Mouse (Mus musculus): Measurements from ENCODE around the gene Gm21767.
"Not testable (repeated sequence)": the region's sequence is repeated elsewhere in the genome, so short reads cannot be mapped to it uniquely, and the experiment has no call there.

Gm21767 gene

DNA sequence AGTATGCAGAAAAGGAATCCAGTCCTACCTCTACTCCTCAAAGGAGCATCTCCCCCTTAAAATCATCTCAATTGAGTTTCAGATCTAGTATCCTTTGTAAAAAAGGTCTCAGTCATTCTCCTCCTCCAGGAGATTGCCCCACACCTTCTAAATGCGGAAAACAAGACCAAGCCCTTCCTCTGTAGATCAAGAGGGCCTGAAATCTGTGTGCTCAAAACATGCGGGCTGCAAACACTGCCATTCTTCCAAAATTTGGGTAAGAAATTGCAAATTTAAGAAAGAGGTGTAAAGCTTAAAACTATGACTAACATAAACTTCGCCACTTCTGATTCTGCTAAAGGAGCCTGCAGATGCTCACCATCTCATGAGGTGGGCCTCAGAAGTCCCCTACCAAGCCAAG lies at the start of gene Gm21767:
Gene Gm21767, plus strand, starts transcription at position 301 of the 400 bp plus-strand sequence.
- not testable (repeated sequence) for DNase-seq (ENCODE audit: low read depth, low spot score)

Measured in brain, embryonic 18.5 days (tissue).